Mouse (Mus musculus): ENCODE measurements around the gene Cdc42ep5. TPM values are rescaled to one million over a fixed set of nuclear protein-coding genes. Genes with fewer than 3 reads are reported as not detected.
A peak's percentile ranks its signal among the peaks of the same experiment; 100 is the strongest.
"Not testable (repeated sequence)": the region's sequence is repeated elsewhere in the genome, so short reads cannot be mapped to it uniquely, and the experiment has no call there.

The Cdc42ep5 gene
- total RNA-seq (2021) = 1 to 10 TPM; 2.0 to 3.1 TPM
- long read RNA-seq, experiment 1, partial matches to known transcripts = 0 of 3 reads
- long read RNA-seq, experiment 1, other reads (novel, unspliced or antisense) = 0 of 3 reads
- long read RNA-seq, experiment 2, partial matches to known transcripts = 0 of 5 reads
- long read RNA-seq, experiment 2, other reads (novel, unspliced or antisense) = 1 of 5 reads

- DNase-seq = peak; percentile 49 to 55
- intact Hi-C loops (cut with DNase I) = no loop called here
Observed at GRCm38 (mm10) chr7:4164090-4164910, at the start of gene Cdc42ep5. Gene Cdc42ep5 (minus strand): TSS chr7:4164860.

GRCm38 (mm10) chr7:4213436-4213835, 48.8 kb upstream of the Cdc42ep5 start:
- intact Hi-C loops (cut with DNase I); DNase-seq: not testable (repeated sequence)

- no peak for DNase-seq
- intact Hi-C loops (cut with DNase I) = no loop called here
Observed at GRCm38 (mm10) chr7:4208626-4209025, 44.0 kb upstream of the Cdc42ep5 start.

GRCm38 (mm10) chr7:4207126-4207525, 42.5 kb upstream of the Cdc42ep5 start:
- no peak for DNase-seq
- intact Hi-C loops (cut with DNase I) = no loop called here

- DNase-seq = peak in 1 of 2 experiments; percentile 22
- intact Hi-C loops (cut with DNase I) = no loop called here
Observed at GRCm38 (mm10) chr7:4178438-4178837, 13.8 kb upstream of the Cdc42ep5 start.

GRCm38 (mm10) chr7:4170193-4170938, 5.7 kb upstream of the Cdc42ep5 start:
- no peak for DNase-seq
- intact Hi-C loops (cut with DNase I) = no loop called here

- intact Hi-C loops (cut with DNase I) = no loop called here
- no peak for DNase-seq
Observed at GRCm38 (mm10) chr7:4167098-4167497, 2.4 kb upstream of the Cdc42ep5 start.

- no peak for DNase-seq
- intact Hi-C loops (cut with DNase I) = no loop called here
Observed at GRCm38 (mm10) chr7:4165286-4165685, 626 bp upstream of the Cdc42ep5 start.

GRCm38 (mm10) chr7:4163571-4164072, 1.0 kb downstream of the Cdc42ep5 start:
- intact Hi-C loops (cut with DNase I) = no loop called here
- peak in 1 of 2 experiments; percentile 7 for DNase-seq

- intact Hi-C loops (cut with DNase I); DNase-seq: not testable (repeated sequence)
Observed at GRCm38 (mm10) chr7:4161596-4161995, 3.1 kb downstream of the Cdc42ep5 start.

GRCm38 (mm10) chr7:4154976-4155375, 9.7 kb downstream of the Cdc42ep5 start:
- no peak for DNase-seq
- intact Hi-C loops (cut with DNase I) = no loop called here

GRCm38 (mm10) chr7:4154356-4154755, 10.3 kb downstream of the Cdc42ep5 start:
- DNase-seq = no peak
- intact Hi-C loops (cut with DNase I) = no loop called here

GRCm38 (mm10) chr7:4151241-4151640, 13.4 kb downstream of the Cdc42ep5 start:
- intact Hi-C loops (cut with DNase I) = no loop called here

GRCm38 (mm10) chr7:4150811-4151221, 13.8 kb downstream of the Cdc42ep5 start:
- intact Hi-C loops (cut with DNase I) = no loop called here
- peak in 1 of 2 experiments; percentile 44 for DNase-seq

More at GRCm38 (mm10) chr7:4151241-4151640, 13.4 kb downstream of the Cdc42ep5 start:
- no peak for DNase-seq

GRCm38 (mm10) chr7:4150059-4150541, 14.6 kb downstream of the Cdc42ep5 start, which contains the start of gene Leng9:
Gene Leng9 (minus strand): TSS chr7:4150374.
- peak in 1 of 2 experiments; percentile 49 for DNase-seq
- intact Hi-C loops (cut with DNase I) = no loop called here

GRCm38 (mm10) chr7:4149209-4150054, 15.2 kb downstream of the Cdc42ep5 start:
- intact Hi-C loops (cut with DNase I) = loop anchor here (5.0 to 10.0 kb wide), 2 partner anchors 47 to 355 kb away; partner anchors contain the start of gene Ppp1r12c
- peak; percentile 77 to 87 for DNase-seq

GRCm38 (mm10) chr7:4148341-4149208, 16.1 kb downstream of the Cdc42ep5 start:
- no peak for DNase-seq
- intact Hi-C loops (cut with DNase I) = loop anchor here (5.0 to 10.0 kb wide), 2 partner anchors 46 to 356 kb away; partner anchors contain the start of gene Ppp1r12c

- no peak for DNase-seq
- intact Hi-C loops (cut with DNase I) = loop anchor here (5.0 to 10.0 kb wide), 2 partner anchors 46 to 357 kb away; partner anchors contain the start of gene Ppp1r12c
Observed at GRCm38 (mm10) chr7:4147836-4148235, 16.8 kb downstream of the Cdc42ep5 start.
